Mouse (Mus musculus): ENCODE data around the gene Mpst. TPM values are rescaled to one million over a fixed set of nuclear protein-coding genes. Genes with fewer than 3 reads are reported as not detected.

The Mpst gene
- total and polyA plus RNA-seq, 2 experiments from 2014 or later: 3.5 to 85.9 TPM

GRCm38 (mm10) chr15:78428391-78429138, 22.3 kb downstream of the Mpst start, which contains the start of gene Kctd17:
Gene Kctd17 (plus strand): TSS chr15:78428564.
- no peaks in the 10 kb centered on the region for H3K9me3 ChIP-seq (ENCODE audit: low read length)
- peaks cover 12% of the 10 kb centered on the region for H3K4me1 ChIP-seq (ENCODE audit: insufficient read depth)
- TF ChIP-seq CTCF (IDR thresholded peaks at IDR 0.05; ENCODE audit: low read depth): no peak
- H3K4me3 ChIP-seq (ENCODE audit: low read depth, low read length): peak within 1 kb of the TSS; percentile 71
- peak within 1 kb of the TSS; percentile 85 for H3K9ac ChIP-seq
- no peaks in the 10 kb centered on the region for H3K27me3 ChIP-seq (ENCODE audit: insufficient read depth, low read length)
- peak within 1 kb of the TSS; percentile 54 for H3K27ac ChIP-seq (ENCODE audit: low read depth, low read length)
- peak within 1 kb of the TSS; percentile 84 for H3K4me2 ChIP-seq (ENCODE audit: low read depth)
- peak; percentile 81 for DNase-seq
- H3K36me3 ChIP-seq (ENCODE audit: insufficient read depth): peaks cover 14% of the 10 kb centered on the region
- peak; percentile 93 for ATAC-seq
- WGBS: 4% methylated on average over 52 of the region's 52 CpGs

GRCm38 (mm10) chr15:78429139-78429459, 22.9 kb downstream of the Mpst start:
- no peak for DNase-seq
- TF ChIP-seq CTCF (IDR thresholded peaks at IDR 0.05; ENCODE audit: low read depth): no peak
- Histone ChIP-seq H3K4me1 (ENCODE audit: insufficient read depth) (peaks cover 12% of the 10 kb centered on the region), H3K4me3 (ENCODE audit: low read depth, low read length) (peak overlapping the region; percentile 71), H3K27ac (ENCODE audit: low read depth, low read length) (peak overlapping the region; percentile 54), H3K9ac (peak overlapping the region; percentile 85), H3K27me3 (ENCODE audit: insufficient read depth, low read length) (no peaks in the 10 kb centered on the region), H3K4me2 (ENCODE audit: low read depth) (peak overlapping the region; percentile 84), H3K36me3 (ENCODE audit: insufficient read depth) (peaks cover 20% of the 10 kb centered on the region), H3K9me3 (ENCODE audit: low read length) (no peaks in the 10 kb centered on the region)
- 0% methylated on average over 3 of the region's 3 CpGs for WGBS
- ATAC-seq: no peak

GRCm38 (mm10) chr15:78429871-78430622, 23.8 kb downstream of the Mpst start:
- ATAC-seq (no peak), DNase-seq (no peak)
- WGBS: 88% methylated on average over 13 of the region's 13 CpGs
- H3K9ac ChIP-seq: 0 out of 2 replicates have a peak overlapping the region, but pooled peaks have one; percentile 85
- peak overlapping the region; percentile 71; the same call in 1 of the 2 replicates for H3K4me3 ChIP-seq (ENCODE audit: low read depth, low read length)
- no peak overlapping the region; the same call in 1 of the 2 replicates for H3K27ac ChIP-seq (ENCODE audit: low read depth, low read length)
- H3K4me1 ChIP-seq (ENCODE audit: insufficient read depth): peaks cover 12% of the 10 kb centered on the region
- peaks cover 29% of the 10 kb centered on the region for H3K36me3 ChIP-seq (ENCODE audit: insufficient read depth)
- no peaks in the 10 kb centered on the region for H3K9me3 ChIP-seq (ENCODE audit: low read length)
- H3K27me3 ChIP-seq (ENCODE audit: insufficient read depth, low read length): no peaks in the 10 kb centered on the region
- peak overlapping the region; percentile 84 for H3K4me2 ChIP-seq (ENCODE audit: low read depth)
- TF ChIP-seq CTCF (IDR thresholded peaks at IDR 0.05; ENCODE audit: low read depth): no peak

GRCm38 (mm10) chr15:78430874-78431273, 24.7 kb downstream of the Mpst start:
- Histone ChIP-seq H3K27ac (ENCODE audit: low read depth, low read length) (no peak overlapping the region), H3K9me3 (ENCODE audit: low read length) (no peaks in the 10 kb centered on the region), H3K4me3 (ENCODE audit: low read depth, low read length) (no peak overlapping the region), H3K36me3 (ENCODE audit: insufficient read depth) (peaks cover 37% of the 10 kb centered on the region), H3K4me1 (ENCODE audit: insufficient read depth) (peaks cover 12% of the 10 kb centered on the region), H3K4me2 (ENCODE audit: low read depth) (no peak overlapping the region), H3K9ac (no peak overlapping the region), H3K27me3 (ENCODE audit: insufficient read depth, low read length) (no peaks in the 10 kb centered on the region)
- no peak for TF ChIP-seq CTCF (IDR thresholded peaks at IDR 0.05; ENCODE audit: low read depth)
- ATAC-seq (no peak), DNase-seq (no peak)
- WGBS: 84% methylated on average over 10 of the region's 10 CpGs

- Histone ChIP-seq H3K27me3 (ENCODE audit: insufficient read depth, low read length) (no peaks in the 10 kb centered on the region), H3K4me3 (ENCODE audit: low read depth, low read length) (no peak overlapping the region), H3K36me3 (ENCODE audit: insufficient read depth) (peaks cover 37% of the 10 kb centered on the region), H3K9ac (no peak overlapping the region), H3K4me1 (ENCODE audit: insufficient read depth) (peaks cover 15% of the 10 kb centered on the region), H3K27ac (ENCODE audit: low read depth, low read length) (no peak overlapping the region), H3K9me3 (ENCODE audit: low read length) (no peaks in the 10 kb centered on the region), H3K4me2 (ENCODE audit: low read depth) (no peak overlapping the region)
- no peak for TF ChIP-seq CTCF (IDR thresholded peaks at IDR 0.05; ENCODE audit: low read depth)
- 88% methylated on average over 7 of the region's 7 CpGs for WGBS
- DNase-seq (no peak), ATAC-seq (no peak)
Measured at GRCm38 (mm10) chr15:78431541-78432121, 25.4 kb downstream of the Mpst start.

GRCm38 (mm10) chr15:78434896-78435520, 28.8 kb downstream of the Mpst start:
- Histone ChIP-seq H3K4me1 (ENCODE audit: insufficient read depth) (peaks cover 14% of the 10 kb centered on the region; the same call in 1 of the 2 replicates), H3K36me3 (ENCODE audit: insufficient read depth) (peaks cover 37% of the 10 kb centered on the region), H3K27me3 (ENCODE audit: insufficient read depth, low read length) (no peaks in the 10 kb centered on the region), H3K9ac (no peak overlapping the region), H3K4me2 (ENCODE audit: low read depth) (no peak overlapping the region), H3K27ac (ENCODE audit: low read depth, low read length) (no peak overlapping the region), H3K4me3 (ENCODE audit: low read depth, low read length) (no peak overlapping the region), H3K9me3 (ENCODE audit: low read length) (no peaks in the 10 kb centered on the region)
- ATAC-seq (peak; percentile 10; the same call in 1 of the 2 replicates), DNase-seq (peak; percentile 68)
- WGBS: 30% methylated on average over 6 of the region's 6 CpGs
- peak; percentile 81 for TF ChIP-seq CTCF (IDR thresholded peaks at IDR 0.05; ENCODE audit: low read depth)

Data from forebrain, postnatal 0 days (tissue).